Comparison of ENCODE assay signal across 25 mouse cellular contexts in the genomic region with DNA sequence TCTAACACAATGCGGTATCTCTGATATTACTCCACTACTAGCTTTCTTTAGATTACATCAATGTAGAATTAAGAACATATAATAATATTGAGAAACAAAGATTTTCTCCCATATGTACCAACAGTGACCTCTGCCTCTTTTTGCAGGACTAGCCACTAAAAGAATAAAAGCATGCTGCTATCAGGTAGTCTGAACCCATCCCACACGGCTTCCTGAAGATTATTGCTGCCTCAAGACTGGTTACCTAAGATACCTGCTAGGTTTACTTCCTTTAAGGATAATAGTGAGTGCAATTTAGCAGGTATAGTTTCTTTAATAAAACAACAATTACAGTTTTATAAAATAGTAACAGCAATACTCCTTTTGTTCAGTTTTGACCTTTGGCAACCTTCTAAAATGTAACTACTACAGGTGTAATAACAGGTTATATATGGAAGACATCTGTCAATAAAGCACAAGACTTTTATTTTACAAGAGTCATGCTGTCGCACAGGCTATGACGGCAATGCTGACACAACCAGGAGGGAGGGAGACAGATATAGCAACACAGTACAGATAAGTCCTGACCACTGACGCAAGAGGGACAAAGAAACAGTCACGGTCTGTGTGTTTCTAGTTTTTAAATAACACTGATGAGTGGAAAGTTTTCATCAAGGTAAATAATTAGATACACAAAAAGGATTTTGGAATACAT.
"Had no signal": no experiment of that assay in that cellular context is flagged by ENCODE, and none has a peak within 500 bp of the region (broad histone marks: within the 10 kb centered on the region; RNA-seq: fewer than 3 reads in every experiment).

No protein-coding gene starts in this region.

- H3K4me2 ChIP-seq: limb, embryonic 12.5 days; limb, embryonic 15.5 days; liver, embryonic 11.5 days; lung, embryonic 14.5 days; neural tube, embryonic 12.5 days; neural tube, embryonic 15.5 days had no signal

- H3K9me3 ChIP-seq: limb, embryonic 12.5 days; limb, embryonic 15.5 days; megakaryocyte, embryonic 14.5 days; midbrain, embryonic 10.5 days; neural tube, embryonic 12.5 days; neural tube, embryonic 15.5 days had no signal

- H3K27me3 ChIP-seq: limb, embryonic 12.5 days; limb, embryonic 15.5 days; megakaryocyte, embryonic 14.5 days; neural tube, embryonic 12.5 days; neural tube, embryonic 15.5 days had no signal

- DNase-seq: kidney, adult 18-20 months; kidney, adult 9 months; kidney, postnatal 10 days; kidney, postnatal 36 days; left cerebral cortex, postnatal 4 days; liver, postnatal 0 days; lung, embryonic 14.5 days; lung, postnatal 4 days; midbrain, embryonic 14.5 days; right cerebral cortex, adult 18-20 months; right cerebral cortex, postnatal 14 days; right cerebral cortex, postnatal 4 days; thymus, adult 2 months; thymus, postnatal 14 days; thymus, postnatal 4 days had no signal

- H3K9ac ChIP-seq: limb, embryonic 12.5 days; limb, embryonic 15.5 days; liver, embryonic 14.5 days; liver, postnatal 0 days; lung, embryonic 14.5 days; neural tube, embryonic 12.5 days; neural tube, embryonic 15.5 days had no signal

- H3K4me1 ChIP-seq: limb, embryonic 12.5 days; limb, embryonic 15.5 days; midbrain, embryonic 10.5 days; neural tube, embryonic 12.5 days; neural tube, embryonic 15.5 days had no signal

- H3K27ac ChIP-seq: limb, embryonic 12.5 days; limb, embryonic 15.5 days; liver, embryonic 14.5 days; midbrain, embryonic 10.5 days; neural tube, embryonic 12.5 days; neural tube, embryonic 15.5 days; stomach, postnatal 0 days had no signal

- H3K4me3 ChIP-seq: limb, embryonic 12.5 days; limb, embryonic 15.5 days; midbrain, embryonic 10.5 days; neural tube, embryonic 12.5 days; neural tube, embryonic 15.5 days had no signal

- ATAC-seq: liver, postnatal 0 days; lung, postnatal 0 days had no signal
